Mouse (Mus musculus) cerebellum, adult (tissue): ENCODE results near the gene Slc1a2.

Experiments used
- ATAC-seq: cut with Nextera tagmentation; 2 replicates; pipeline ENCODE4 v1.9.2; 2017; ENCODE audit warnings: mild to moderate bottlenecking, moderate library complexity, mixed read lengths; ENCODE audit not compliant: insufficient number of reproducible peaks, low FRiP score, low TSS enrichment

Slc1a2 gene

GRCm38 (mm10) chr2:102658163-102658660 lies at the start of gene Slc1a2:
Gene Slc1a2, plus strand, starts transcription at chr2:102658659.
- ATAC-seq = peak; percentile 33

GRCm38 (mm10) chr2:102610485-102610884 lies 48.0 kb upstream of the Slc1a2 start:
- ATAC-seq = no peak

GRCm38 (mm10) chr2:102616637-102617036 lies 41.8 kb upstream of the Slc1a2 start:
- ATAC-seq = no peak

- no peak for ATAC-seq
Measured at GRCm38 (mm10) chr2:102620744-102621429, 37.6 kb upstream of the Slc1a2 start.

GRCm38 (mm10) chr2:102622176-102622575 lies 36.3 kb upstream of the Slc1a2 start:
- ATAC-seq = no peak

- no peak for ATAC-seq
Measured at GRCm38 (mm10) chr2:102622943-102623342, 35.5 kb upstream of the Slc1a2 start.

GRCm38 (mm10) chr2:102624538-102624937 lies 33.9 kb upstream of the Slc1a2 start:
- no peak for ATAC-seq

GRCm38 (mm10) chr2:102632361-102632760 lies 26.1 kb upstream of the Slc1a2 start:
- ATAC-seq = no peak

- no peak for ATAC-seq
Measured at GRCm38 (mm10) chr2:102634010-102634409, 24.4 kb upstream of the Slc1a2 start.

- no peak for ATAC-seq
Measured at GRCm38 (mm10) chr2:102635523-102636060, 22.9 kb upstream of the Slc1a2 start.

GRCm38 (mm10) chr2:102636116-102636600 lies 22.3 kb upstream of the Slc1a2 start:
- ATAC-seq = no peak

GRCm38 (mm10) chr2:102638140-102638539 lies 20.3 kb upstream of the Slc1a2 start:
- ATAC-seq = no peak

GRCm38 (mm10) chr2:102638690-102639089 lies 19.8 kb upstream of the Slc1a2 start:
- ATAC-seq = no peak

GRCm38 (mm10) chr2:102648845-102649500 lies 9.5 kb upstream of the Slc1a2 start:
- no peak for ATAC-seq

GRCm38 (mm10) chr2:102650322-102650721 lies 8.1 kb upstream of the Slc1a2 start:
- ATAC-seq = no peak

GRCm38 (mm10) chr2:102655966-102656725 lies 2.3 kb upstream of the Slc1a2 start:
- ATAC-seq = no peak

- no peak for ATAC-seq
Measured at GRCm38 (mm10) chr2:102657726-102658125, 733 bp upstream of the Slc1a2 start.

- ATAC-seq = peak; percentile 83
Measured at GRCm38 (mm10) chr2:102658661-102659520, 432 bp downstream of the Slc1a2 start.

GRCm38 (mm10) chr2:102659521-102659830 lies 1.0 kb downstream of the Slc1a2 start:
- no peak for ATAC-seq

GRCm38 (mm10) chr2:102661052-102661451 lies 2.6 kb downstream of the Slc1a2 start:
- no peak for ATAC-seq
